Comparison of ENCODE assay signal across 7 mouse cellular contexts in genomic region chr13:81658053-81658752, GRCm38 (mm10). TPM values are rescaled to one million over a fixed set of nuclear protein-coding genes. Genes with fewer than 3 reads are reported as not detected.
DNase-seq lines count a peak whose midpoint lies in the region; ATAC-seq and TF ChIP-seq lines count a peak whose summit lies in the region.

No protein-coding gene starts in this region.

- H3K4me2 ChIP-seq in neural tube, embryonic 11.5 days (ENCODE audit: low read depth) = peak overlapping the region; percentile 61
- peak overlapping the region; percentile 78 for H3K4me2 ChIP-seq in embryonic facial prominence, embryonic 14.5 days (ENCODE audit: low read depth, low read length)
- H3K4me2 ChIP-seq in hindbrain, postnatal 0 days (ENCODE audit: low read depth, low read length) = peak overlapping the region; percentile 89
- H3K4me2 ChIP-seq in midbrain, embryonic 15.5 days = peak overlapping the region; percentile 71

- no peaks in the 10 kb centered on the region for H3K9me3 ChIP-seq in neural tube, embryonic 11.5 days (ENCODE audit: control insufficient read depth, low read length)
- H3K9me3 ChIP-seq in embryonic facial prominence, embryonic 14.5 days (ENCODE audit: control insufficient read depth, low read length) = no peaks in the 10 kb centered on the region
- H3K9me3 ChIP-seq in hindbrain, postnatal 0 days (ENCODE audit: low read length) = no peaks in the 10 kb centered on the region
- H3K9me3 ChIP-seq in midbrain, embryonic 15.5 days = no peaks in the 10 kb centered on the region

- H3K27ac ChIP-seq in neural tube, embryonic 11.5 days (ENCODE audit: low read depth, low read length) = peak overlapping the region; percentile 90; the same call in 1 of the 2 replicates
- peak overlapping the region; percentile 90 for H3K27ac ChIP-seq in embryonic facial prominence, embryonic 14.5 days (replicated peaks; ENCODE audit: low read depth, low read length)
- peak overlapping the region; percentile 91 for H3K27ac ChIP-seq in hindbrain, postnatal 0 days
- peak overlapping the region; percentile 88 for H3K27ac ChIP-seq in midbrain, embryonic 15.5 days

- H3K36me3 ChIP-seq in neural tube, embryonic 11.5 days (ENCODE audit: control insufficient read depth, insufficient read depth, low read length) = no peaks in the 10 kb centered on the region
- H3K36me3 ChIP-seq in embryonic facial prominence, embryonic 14.5 days (ENCODE audit: control insufficient read depth, insufficient read depth, low read length) = no peaks in the 10 kb centered on the region
- H3K36me3 ChIP-seq in hindbrain, postnatal 0 days (ENCODE audit: insufficient read depth, low read length) = no peaks in the 10 kb centered on the region
- no peaks in the 10 kb centered on the region for H3K36me3 ChIP-seq in midbrain, embryonic 15.5 days (replicated peaks)

- H3K9ac ChIP-seq in neural tube, embryonic 11.5 days (ENCODE audit: low read length) = peak overlapping the region; percentile 87
- H3K9ac ChIP-seq in embryonic facial prominence, embryonic 14.5 days (ENCODE audit: low read depth, low read length) = peak overlapping the region; percentile 92
- peak overlapping the region; percentile 85 for H3K9ac ChIP-seq in hindbrain, postnatal 0 days (replicated peaks; ENCODE audit: low read length)
- peak overlapping the region; percentile 72 for H3K9ac ChIP-seq in midbrain, embryonic 15.5 days

- 12% methylated on average over 21 of the region's 21 CpGs for WGBS in neural tube, embryonic 11.5 days
- WGBS in embryonic facial prominence, embryonic 14.5 days = 5% methylated on average over 21 of the region's 21 CpGs
- 3% methylated on average over 21 of the region's 21 CpGs for WGBS in hindbrain, postnatal 0 days
- WGBS in midbrain, embryonic 15.5 days = 5% methylated on average over 21 of the region's 21 CpGs

- TF ChIP-seq CTCF in hindbrain, postnatal 0 days (IDR thresholded peaks at IDR 0.05; ENCODE audit: low read depth) = no peak

- H3K4me1 ChIP-seq in neural tube, embryonic 11.5 days (ENCODE audit: control insufficient read depth, insufficient read depth, low read length) = no peaks in the 10 kb centered on the region; the same call in 1 of the 2 replicates
- H3K4me1 ChIP-seq in embryonic facial prominence, embryonic 14.5 days (ENCODE audit: control insufficient read depth, insufficient read depth, low read length) = peaks cover 17% of the 10 kb centered on the region
- H3K4me1 ChIP-seq in hindbrain, postnatal 0 days (ENCODE audit: insufficient read depth, low read length) = no peaks in the 10 kb centered on the region; the same call in 1 of the 2 replicates
- H3K4me1 ChIP-seq in midbrain, embryonic 15.5 days = peaks cover 21% of the 10 kb centered on the region

- H3K27me3 ChIP-seq in neural tube, embryonic 11.5 days (ENCODE audit: control insufficient read depth, insufficient read depth, low read length) = no peaks in the 10 kb centered on the region
- no peaks in the 10 kb centered on the region for H3K27me3 ChIP-seq in embryonic facial prominence, embryonic 14.5 days (replicated peaks; ENCODE audit: control insufficient read depth, insufficient read depth, low read length)
- no peaks in the 10 kb centered on the region for H3K27me3 ChIP-seq in hindbrain, postnatal 0 days (ENCODE audit: insufficient read depth, low read length)
- H3K27me3 ChIP-seq in midbrain, embryonic 15.5 days (replicated peaks) = no peaks in the 10 kb centered on the region

- H3K4me3 ChIP-seq in neural tube, embryonic 11.5 days (ENCODE audit: low read depth, low read length) = peak overlapping the region; percentile 80
- peak overlapping the region; percentile 87 for H3K4me3 ChIP-seq in embryonic facial prominence, embryonic 14.5 days (ENCODE audit: low read depth, low read length)
- H3K4me3 ChIP-seq in hindbrain, postnatal 0 days (ENCODE audit: low read length) = peak overlapping the region; percentile 91
- peak overlapping the region; percentile 83 for H3K4me3 ChIP-seq in midbrain, embryonic 15.5 days

- ATAC-seq in neural tube, embryonic 11.5 days (ENCODE audit: insufficient read depth, low FRiP score, low TSS enrichment) = peak; percentile 5; the same call in 1 of the 2 replicates
- ATAC-seq in embryonic facial prominence, embryonic 14.5 days (ENCODE audit: low read depth) = no peak
- ATAC-seq in hindbrain, postnatal 0 days = peak; percentile 6
- peak; percentile 28 for ATAC-seq in midbrain, embryonic 15.5 days (replicated peaks)

- no peak for DNase-seq in neural tube, embryonic 11.5 days (ENCODE audit: low spot score)
- no peak for DNase-seq in neural tube, embryonic 10.5 days (ENCODE audit: extremely low spot score, low spot score)
- no peak for DNase-seq in embryonic facial prominence, embryonic 14.5 days (ENCODE audit: low spot score)
- no peak for DNase-seq in hindbrain, postnatal 0 days (ENCODE audit: low spot score)
- DNase-seq in embryo, embryonic 11 days = no peak
- no peak for DNase-seq in ovary, postnatal 10 days (ENCODE audit: low spot score)

RNA-seq across cellular contexts. Expression of gene Lysmd3, which starts 0.7 kb away (rescaled TPM):
- polyA plus RNA-seq in neural tube, embryonic 11.5 days (2014; fragmentation: Nextera tagmentation; extraction: Ambion mirVana) = 35.4 and 39.5 TPM in 2 replicates
- 34.7 and 36.7 TPM in 2 replicates for polyA plus RNA-seq in embryonic facial prominence, embryonic 14.5 days (2014; fragmentation: Nextera tagmentation; extraction: Ambion mirVana)
- total RNA-seq in hindbrain, postnatal 0 days (2014; rRNA removed) = 12.8 and 48.7 TPM in 2 replicates
- polyA plus RNA-seq in hindbrain, postnatal 0 days (2015; fragmentation: Nextera tagmentation; extraction: Ambion mirVana) = 10.3 and 12.5 TPM in 2 replicates
- 17.5 and 17.9 TPM in 2 replicates for polyA plus RNA-seq in midbrain, embryonic 15.5 days (2015; fragmentation: Nextera tagmentation; extraction: Ambion mirVana)

RNA-seq across cellular contexts. Expression of gene Adgrv1, which starts 25.2 kb away (rescaled TPM):
- polyA plus RNA-seq in neural tube, embryonic 11.5 days (2014; fragmentation: Nextera tagmentation; extraction: Ambion mirVana) = 35.1 and 38.8 TPM in 2 replicates
- 0.61 and 1.6 TPM in 2 replicates for polyA plus RNA-seq in embryonic facial prominence, embryonic 14.5 days (2014; fragmentation: Nextera tagmentation; extraction: Ambion mirVana)
- total RNA-seq in hindbrain, postnatal 0 days (2014; rRNA removed) = 7.8 and 10.3 TPM in 2 replicates
- polyA plus RNA-seq in hindbrain, postnatal 0 days (2015; fragmentation: Nextera tagmentation; extraction: Ambion mirVana) = 4.2 and 5.4 TPM in 2 replicates
- polyA plus RNA-seq in midbrain, embryonic 15.5 days (2015; fragmentation: Nextera tagmentation; extraction: Ambion mirVana) = 9.5 and 9.7 TPM in 2 replicates

RNA-seq across cellular contexts. Expression of gene Polr3g, which starts 52.6 kb away (rescaled TPM):
- polyA plus RNA-seq in neural tube, embryonic 11.5 days (2014; fragmentation: Nextera tagmentation; extraction: Ambion mirVana) = 10.4 and 13.3 TPM in 2 replicates
- 18.8 and 19.5 TPM in 2 replicates for polyA plus RNA-seq in embryonic facial prominence, embryonic 14.5 days (2014; fragmentation: Nextera tagmentation; extraction: Ambion mirVana)
- total RNA-seq in hindbrain, postnatal 0 days (2014; rRNA removed) = 4.2 and 5.5 TPM in 2 replicates
- polyA plus RNA-seq in hindbrain, postnatal 0 days (2015; fragmentation: Nextera tagmentation; extraction: Ambion mirVana) = 3.9 and 7.8 TPM in 2 replicates
- 4.9 and 5.0 TPM in 2 replicates for polyA plus RNA-seq in midbrain, embryonic 15.5 days (2015; fragmentation: Nextera tagmentation; extraction: Ambion mirVana)

RNA-seq across cellular contexts. Expression of gene Mblac2, which starts 52.9 kb away (rescaled TPM):
- 11.5 and 12.3 TPM in 2 replicates for polyA plus RNA-seq in neural tube, embryonic 11.5 days (2014; fragmentation: Nextera tagmentation; extraction: Ambion mirVana)
- 8.9 and 9.0 TPM in 2 replicates for polyA plus RNA-seq in embryonic facial prominence, embryonic 14.5 days (2014; fragmentation: Nextera tagmentation; extraction: Ambion mirVana)
- 33.2 and 38.2 TPM in 2 replicates for total RNA-seq in hindbrain, postnatal 0 days (2014; rRNA removed)
- 64.7 and 67.7 TPM in 2 replicates for polyA plus RNA-seq in hindbrain, postnatal 0 days (2015; fragmentation: Nextera tagmentation; extraction: Ambion mirVana)
- polyA plus RNA-seq in midbrain, embryonic 15.5 days (2015; fragmentation: Nextera tagmentation; extraction: Ambion mirVana) = 41.0 and 42.1 TPM in 2 replicates
